Mouse (Mus musculus): ENCODE results near the gene Zfp619. TPM values are rescaled to one million over a fixed set of nuclear protein-coding genes. Genes with fewer than 3 reads are reported as not detected.

The Zfp619 gene
- polyA plus RNA-seq (2014; fragmentation: Illumina TruSeq; extraction: RNeasy Lipid Tissue Mini Kit (QIAGEN cat#74804); ENCODE audit: low replicate concordance) = 1.7 TPM

GRCm38 (mm10) chr7:39517616-39518177 lies at the start of gene Zfp619:
TSS of gene Zfp619 (plus strand) at chr7:39517766.

Other genes with a start within 250 kb of the Zfp619 start
- not detected for gene Gm5114, start 104.6 kb upstream of the Zfp619 start, polyA plus RNA-seq (2014; fragmentation: Illumina TruSeq; extraction: RNeasy Lipid Tissue Mini Kit (QIAGEN cat#74804); ENCODE audit: low replicate concordance)